Mouse (Mus musculus) gastrocnemius, postnatal 36 days (tissue): ENCODE measurements at regions not wholly inside any gene's neighbourhood (a gene's known extent, or its start where the extent isn't known, plus 50 kb on each side); places are given as distances from the start of the nearest gene placed in this dataset.

Experiments used
- DNase-seq, 2 experiments: peaks; one replicate each; pipeline ENCODE4 v3.0.0; 2022
- intact Hi-C: fragments of 180-260 bp; cut with DNase I; formaldehyde crosslinking; loops from one replicate; pipeline ENCODE4 v1.15.1; 2025

GRCm38 (mm10) chr13:92911660-92912284 lies 67.2 kb downstream of the Mtx3 start:
- no peak for DNase-seq
- intact Hi-C loops: no loop called here

DNA sequence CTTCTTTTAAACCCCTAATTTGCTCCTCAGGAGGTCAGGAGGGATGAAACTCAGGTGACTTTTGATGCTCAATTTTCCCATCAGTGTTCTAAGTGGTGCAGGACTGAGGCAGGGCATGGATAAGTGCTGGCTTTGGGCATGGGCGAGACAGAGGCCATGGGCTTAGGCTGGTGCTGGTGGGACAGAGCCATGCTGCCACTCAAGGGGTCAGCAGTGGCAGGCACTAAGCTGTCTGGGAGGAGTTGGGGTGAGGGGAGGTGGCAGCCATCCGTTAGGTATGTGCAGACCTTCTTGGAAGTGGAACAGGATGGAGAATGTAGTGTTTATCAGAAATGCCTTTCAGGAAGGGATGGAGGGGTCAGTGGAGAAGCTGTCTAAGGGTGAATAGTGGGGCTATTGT lies 68.1 kb downstream of the Mtx3 start:
- intact Hi-C loops: no loop called here
- no peak for DNase-seq

DNA sequence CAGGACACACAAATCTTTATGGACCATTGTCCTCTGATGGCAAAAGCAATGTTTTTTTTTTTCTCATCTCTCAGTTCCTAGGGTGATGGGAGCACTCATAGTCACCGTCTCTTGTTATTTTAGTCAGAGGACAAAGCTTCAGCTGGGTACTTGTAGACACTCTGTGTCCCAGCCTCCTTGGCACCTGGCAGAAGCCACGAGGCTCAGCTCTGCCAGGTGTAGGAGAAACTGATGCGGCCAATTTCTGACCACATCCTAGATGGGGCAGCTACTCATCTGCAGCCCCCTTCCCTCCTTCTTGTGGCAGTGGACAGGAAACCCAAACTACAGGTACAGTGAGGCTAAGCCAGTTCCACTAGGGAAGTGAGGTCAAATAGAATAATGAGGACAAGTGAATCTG lies 70.1 kb downstream of the Mtx3 start:
- intact Hi-C loops: no loop called here
- no peak for DNase-seq

GRCm38 (mm10) chr13:92915221-92915839 lies 70.8 kb downstream of the Mtx3 start:
- intact Hi-C loops: no loop called here
- DNase-seq: no peak

GRCm38 (mm10) chr13:92915948-92916710 lies 71.6 kb downstream of the Mtx3 start:
- DNase-seq: peak; percentile 21 to 22
- intact Hi-C loops: no loop called here

DNA sequence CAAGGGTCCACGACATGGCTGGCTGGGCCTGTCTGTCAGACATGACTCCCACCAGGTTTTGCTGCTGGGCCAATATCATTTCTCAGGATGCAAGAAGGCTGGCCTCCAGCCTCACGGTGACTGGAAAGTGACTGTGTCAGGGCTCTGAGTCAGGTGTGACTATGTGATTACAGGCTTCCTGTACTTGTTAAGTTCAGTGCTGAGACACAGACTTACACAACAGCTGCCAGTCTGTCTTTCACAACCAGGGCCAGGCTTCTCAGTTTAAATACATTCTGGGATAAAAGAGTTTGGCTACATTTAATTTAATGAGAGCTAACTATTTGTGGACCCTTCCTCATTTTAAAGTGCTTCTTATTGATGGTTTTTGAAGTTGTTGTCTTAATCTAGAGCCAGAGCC lies 75.3 kb downstream of the Mtx3 start:
- intact Hi-C loops: loop anchor here (5.0 kb wide), 1 partner anchor 47 kb away; no protein-coding TSS in a partner anchor
- DNase-seq: no peak

DNA sequence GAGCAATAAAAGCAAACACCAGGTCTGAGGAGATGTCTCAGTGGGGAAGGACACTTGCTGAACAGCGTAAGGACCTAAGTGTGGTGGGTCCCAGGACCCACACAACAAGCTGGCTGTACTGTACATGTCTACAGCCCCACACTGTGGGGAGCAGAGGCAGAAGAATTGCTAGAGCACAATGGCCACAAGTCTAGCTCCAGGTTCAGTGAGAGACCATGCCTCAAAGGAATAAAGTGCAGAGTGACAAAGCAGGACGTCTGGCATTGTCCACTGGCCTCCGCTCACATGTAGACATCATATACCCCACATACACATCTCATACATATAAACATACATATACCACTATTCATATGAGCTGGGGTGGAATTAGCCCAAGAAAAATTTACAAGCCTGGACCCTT lies 77.4 kb downstream of the Mtx3 start:
- intact Hi-C loops: loop anchor here (5.0 kb wide), 1 partner anchor 45 kb away; no protein-coding TSS in a partner anchor
- DNase-seq: no peak

- no peak for DNase-seq
- intact Hi-C loops: loop anchor here (5.0 kb wide), 1 partner anchor 44 kb away; no protein-coding TSS in a partner anchor
Observed at GRCm38 (mm10) chr13:92923496-92923895, 78.9 kb downstream of the Mtx3 start.

- intact Hi-C loops: loop anchor here (5.0 kb wide), 1 partner anchor 43 kb away; no protein-coding TSS in a partner anchor
- DNase-seq: no peak
Observed at GRCm38 (mm10) chr13:92924021-92924420, 79.5 kb downstream of the Mtx3 start.

DNA sequence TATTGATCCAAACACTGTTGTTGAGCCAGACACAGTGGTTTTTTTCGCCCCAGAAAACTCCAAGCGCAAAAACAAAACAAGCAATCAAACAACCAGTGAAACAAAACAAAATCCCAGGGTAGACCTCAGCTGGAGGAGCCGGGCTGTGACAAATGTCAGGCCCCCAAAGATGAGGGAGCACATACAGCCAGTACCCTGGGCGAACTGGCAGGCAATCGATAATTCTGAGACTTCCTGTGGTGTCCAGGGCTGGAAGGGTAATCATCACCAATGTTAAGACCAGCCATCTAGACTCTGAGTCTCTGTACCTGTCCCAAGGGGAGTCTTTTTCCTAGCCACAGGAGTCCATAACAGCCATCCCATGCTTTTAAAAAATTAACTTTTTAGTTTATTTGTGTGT lies 80.6 kb downstream of the Mtx3 start:
- intact Hi-C loops: no loop called here
- DNase-seq: no peak

GRCm38 (mm10) chr13:92928551-92928950 lies 84.0 kb downstream of the Mtx3 start:
- DNase-seq: no peak
- intact Hi-C loops: no loop called here

- intact Hi-C loops: no loop called here
- no peak for DNase-seq
Observed at GRCm38 (mm10) chr13:92931696-92932095, 87.1 kb downstream of the Mtx3 start.

GRCm38 (mm10) chr13:92939032-92939431 lies 94.5 kb downstream of the Mtx3 start:
- DNase-seq: no peak
- intact Hi-C loops: no loop called here

DNA sequence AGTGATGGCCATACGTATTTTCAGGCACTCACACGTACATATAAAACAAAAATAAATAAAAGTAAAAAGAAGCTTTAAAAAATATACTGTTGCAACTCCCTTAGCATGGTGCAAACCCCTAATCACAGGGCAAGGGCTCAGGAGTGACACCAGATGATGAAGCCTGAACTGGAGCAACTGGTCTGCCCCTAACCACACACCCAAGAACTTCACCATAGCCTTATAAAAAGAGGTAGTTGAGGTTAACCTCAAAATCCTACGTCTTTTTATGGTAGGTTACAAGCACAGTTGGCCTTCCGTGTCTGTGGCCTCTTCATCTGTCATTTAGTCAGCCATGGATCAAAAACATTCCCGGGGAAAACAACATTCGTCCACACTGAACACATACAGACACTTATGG lies 96.0 kb downstream of the Mtx3 start:
- DNase-seq: no peak
- intact Hi-C loops: no loop called here

GRCm38 (mm10) chr13:92948560-92948959 lies 104.0 kb downstream of the Mtx3 start:
- no peak for DNase-seq
- intact Hi-C loops: no loop called here

DNA sequence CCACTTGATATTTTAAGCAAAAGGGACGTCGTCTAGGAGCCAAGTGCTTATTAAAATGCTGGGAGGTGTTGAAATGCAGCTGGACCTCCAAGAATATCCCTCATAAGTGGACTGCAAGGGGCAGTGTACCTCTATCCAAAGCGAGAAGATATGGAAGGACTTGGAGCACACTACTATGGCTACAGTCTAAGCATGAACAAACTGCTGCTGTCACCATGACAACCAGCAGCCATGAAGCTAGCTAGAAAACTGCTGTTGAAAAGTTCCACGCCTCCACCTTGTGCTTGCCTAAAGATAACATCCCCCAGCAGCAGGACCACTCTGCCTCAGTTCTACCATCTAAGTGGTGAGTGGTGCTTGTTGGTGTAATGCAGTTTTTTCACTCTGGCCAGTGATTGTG lies 115.5 kb downstream of the Mtx3 start:
- no peak for DNase-seq
- intact Hi-C loops: no loop called here

DNA sequence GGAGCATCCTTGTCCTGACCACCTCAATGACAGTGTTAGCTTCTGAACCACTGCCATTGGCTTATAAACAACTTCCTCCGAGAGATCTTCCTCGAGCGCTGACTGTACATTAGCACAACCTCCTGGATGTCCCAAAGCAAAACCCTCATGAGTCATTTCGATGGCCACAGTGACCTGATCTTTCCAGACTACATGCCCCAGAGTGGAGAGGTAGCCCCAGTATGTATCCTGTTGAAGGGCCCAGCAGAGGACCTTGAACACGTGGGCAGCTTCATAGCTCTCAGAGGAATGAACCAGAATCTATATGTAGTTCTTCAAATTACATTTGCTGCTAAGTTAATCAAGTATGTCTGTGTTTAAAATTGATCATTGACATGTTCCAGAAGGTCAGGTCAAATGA lies 118.1 kb downstream of the Mtx3 start:
- DNase-seq: no peak
- intact Hi-C loops: no loop called here

GRCm38 (mm10) chr13:92963351-92963895 lies 118.9 kb downstream of the Mtx3 start:
- DNase-seq: no peak
- intact Hi-C loops: no loop called here

DNA sequence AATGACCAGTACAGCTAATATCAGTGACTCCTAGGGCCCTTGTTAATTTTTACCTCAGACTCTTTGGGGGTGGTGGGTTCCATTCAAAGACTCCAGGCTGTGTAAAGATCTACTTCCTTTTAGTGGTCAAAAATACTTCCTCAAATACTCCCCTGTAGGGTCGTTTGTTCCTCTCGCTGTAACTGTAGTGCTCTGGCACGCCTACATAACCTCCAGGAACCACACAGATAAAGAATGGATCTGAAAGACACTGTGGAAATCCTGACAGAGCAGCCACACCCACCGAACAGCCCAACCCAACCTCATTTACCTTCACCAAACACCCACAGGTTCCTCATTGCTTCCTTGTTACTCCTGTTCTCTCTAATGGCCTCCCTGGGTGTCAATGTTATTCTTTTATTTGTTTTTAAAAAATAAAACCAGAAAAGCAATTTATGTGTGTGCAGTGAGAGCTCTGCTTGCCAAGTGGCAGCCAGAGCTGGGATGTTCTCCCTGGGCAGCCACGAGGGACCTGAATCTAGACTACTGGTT lies 119.7 kb downstream of the Mtx3 start:
- DNase-seq: no peak
- intact Hi-C loops: no loop called here

DNA sequence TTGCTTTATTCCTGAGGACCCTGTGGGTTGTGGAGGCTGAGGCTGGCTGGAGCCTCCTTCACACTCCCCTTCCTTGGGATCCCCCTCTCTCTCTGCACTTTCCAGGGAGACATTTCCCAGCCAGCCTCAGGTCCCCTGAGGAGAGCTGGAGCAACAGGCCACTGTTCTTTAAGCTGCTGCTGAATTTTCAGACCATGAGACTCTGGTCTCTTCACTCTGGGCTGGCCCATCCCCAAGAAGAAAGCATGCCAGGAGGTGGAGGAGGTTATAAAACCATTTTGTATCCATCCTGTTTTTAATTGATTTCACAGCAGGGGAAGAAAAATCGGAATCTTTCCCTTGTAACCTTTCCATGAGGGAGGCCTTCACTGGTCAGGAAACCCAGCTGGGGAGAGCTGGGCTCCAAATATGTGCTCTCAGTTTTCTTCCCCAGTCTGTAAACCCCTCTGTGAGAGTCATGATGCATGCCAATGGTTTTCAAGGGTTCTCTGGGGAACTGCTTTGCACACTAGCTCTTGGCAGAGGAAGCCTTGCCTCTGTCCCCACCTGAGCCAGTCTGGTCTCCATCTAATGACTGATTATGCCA lies 122.6 kb downstream of the Mtx3 start:
- DNase-seq: peak; percentile 67 to 82
- intact Hi-C loops: loop anchor here (5.0 kb wide), 2 partner anchors 45 to 215 kb away; no protein-coding TSS in a partner anchor

GRCm38 (mm10) chr13:92969579-92969978 lies 125.0 kb downstream of the Mtx3 start:
- DNase-seq: no peak
- intact Hi-C loops: loop anchor here (5.0 kb wide), 2 partner anchors 47 to 217 kb away; no protein-coding TSS in a partner anchor
